Mouse (Mus musculus) cortical plate, adult 2 months (tissue): ENCODE measurements around the gene Gdpd4.

Experiments used
- CTCF ChIP-seq: fragments of 200-500 bp; IDR thresholded peaks from 2 replicates; pipeline ENCODE4 v1.5.1; 2011; ENCODE audit warnings: mild to moderate bottlenecking, control low read depth, low read length; ENCODE audit not compliant: insufficient read depth; ENCODE audit errors: extremely low read depth
- POLR2A ChIP-seq: fragments of 200-500 bp; IDR thresholded peaks from 2 replicates; pipeline ENCODE4 v1.6.1; 2011; ENCODE audit warnings: mild to moderate bottlenecking, low read length, control low read depth; ENCODE audit not compliant: insufficient read depth; ENCODE audit errors: extremely low read depth

GRCm38 (mm10) chr7:97926978-97927377 lies 7.2 kb downstream of the Gdpd4 start:
- no peak for TF ChIP-seq POLR2A
- no peak for TF ChIP-seq CTCF
